Mouse (Mus musculus) E14TG2a.4 (cell line): ENCODE data around the gene Gpatch2l.

Experiments used
- H3K27me3 ChIP-seq: 2 replicates; pipeline ENCODE4 v1.6.1; 2014; ENCODE audit warnings: low read length, control low read depth; ENCODE audit not compliant: insufficient read depth
- H3K36me3 ChIP-seq: 2 replicates; pipeline ENCODE4 v1.6.1; 2014; ENCODE audit warnings: low read length, control low read depth; ENCODE audit not compliant: insufficient read depth
- H3K4me1 ChIP-seq: replicated peaks from 2 replicates; pipeline ENCODE4 v1.6.1; 2014; ENCODE audit warnings: low read depth, low read length, control low read depth
- H3K4me3 ChIP-seq: replicated peaks from 2 replicates; pipeline ENCODE4 v1.5.1; 2014; ENCODE audit warnings: mild to moderate bottlenecking, low read length
- H3K9me3 ChIP-seq: 2 replicates; pipeline ENCODE4 v1.6.1; 2014; ENCODE audit warnings: low read length, control low read depth
- CTCF ChIP-seq: conservative IDR thresholded peaks from 2 replicates; pipeline ENCODE4 v1.5.1; 2014; ENCODE audit warnings: low read length
- NANOG ChIP-seq: IDR thresholded peaks from 2 replicates; pipeline ENCODE4 v1.6.1; 2014; ENCODE audit warnings: borderline replicate concordance, low read length, mixed read lengths
- POU5F1 ChIP-seq: IDR thresholded peaks from 2 replicates; pipeline ENCODE4 v1.6.1; 2014; ENCODE audit warnings: low read length, borderline replicate concordance

Gpatch2l gene

DNA sequence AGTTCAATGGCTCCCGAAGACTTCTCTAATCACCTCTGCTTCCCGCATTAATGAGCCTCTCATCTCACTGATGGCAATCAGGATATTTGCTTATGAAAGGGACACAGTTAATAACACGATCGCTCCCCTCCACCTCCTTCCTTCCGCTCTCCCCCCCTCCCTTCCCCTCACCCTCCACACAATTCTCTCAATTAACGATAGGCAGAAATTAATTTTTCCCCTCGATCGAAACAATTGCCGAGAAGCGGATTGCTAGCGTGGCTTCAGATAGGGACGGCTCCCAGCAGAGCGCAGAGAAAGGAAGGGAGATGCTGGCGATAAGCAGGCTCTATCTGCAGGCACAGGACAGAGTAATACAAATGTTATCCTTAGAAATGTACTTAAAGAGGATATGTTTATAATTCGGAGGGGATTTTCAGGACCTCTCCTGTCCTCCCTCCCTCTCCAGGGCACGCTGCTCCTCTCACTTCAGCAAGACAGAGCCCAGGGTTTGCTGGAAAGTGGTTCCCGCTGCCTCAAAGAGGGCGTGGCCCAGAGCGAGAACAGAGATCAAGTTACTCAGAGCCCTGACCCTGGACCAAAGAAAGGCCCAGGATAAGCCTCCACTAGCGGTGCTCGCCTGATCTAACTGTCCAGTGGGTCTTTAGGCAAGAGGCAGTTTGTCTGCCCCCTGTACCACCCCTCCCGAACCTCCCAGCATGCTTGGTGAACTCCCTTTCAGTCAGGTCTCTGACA, 24.8 kb upstream of the Gpatch2l start:
- H3K4me3 ChIP-seq: peak overlapping the region; percentile 60
- no peaks in the 10 kb centered on the region for H3K36me3 ChIP-seq
- peaks cover 88% of the 10 kb centered on the region for H3K27me3 ChIP-seq
- no peak for TF ChIP-seq NANOG
- TF ChIP-seq POU5F1: no peak
- TF ChIP-seq CTCF: no peak
- H3K4me1 ChIP-seq: peaks cover 36% of the 10 kb centered on the region
- H3K9me3 ChIP-seq: no peaks in the 10 kb centered on the region

DNA sequence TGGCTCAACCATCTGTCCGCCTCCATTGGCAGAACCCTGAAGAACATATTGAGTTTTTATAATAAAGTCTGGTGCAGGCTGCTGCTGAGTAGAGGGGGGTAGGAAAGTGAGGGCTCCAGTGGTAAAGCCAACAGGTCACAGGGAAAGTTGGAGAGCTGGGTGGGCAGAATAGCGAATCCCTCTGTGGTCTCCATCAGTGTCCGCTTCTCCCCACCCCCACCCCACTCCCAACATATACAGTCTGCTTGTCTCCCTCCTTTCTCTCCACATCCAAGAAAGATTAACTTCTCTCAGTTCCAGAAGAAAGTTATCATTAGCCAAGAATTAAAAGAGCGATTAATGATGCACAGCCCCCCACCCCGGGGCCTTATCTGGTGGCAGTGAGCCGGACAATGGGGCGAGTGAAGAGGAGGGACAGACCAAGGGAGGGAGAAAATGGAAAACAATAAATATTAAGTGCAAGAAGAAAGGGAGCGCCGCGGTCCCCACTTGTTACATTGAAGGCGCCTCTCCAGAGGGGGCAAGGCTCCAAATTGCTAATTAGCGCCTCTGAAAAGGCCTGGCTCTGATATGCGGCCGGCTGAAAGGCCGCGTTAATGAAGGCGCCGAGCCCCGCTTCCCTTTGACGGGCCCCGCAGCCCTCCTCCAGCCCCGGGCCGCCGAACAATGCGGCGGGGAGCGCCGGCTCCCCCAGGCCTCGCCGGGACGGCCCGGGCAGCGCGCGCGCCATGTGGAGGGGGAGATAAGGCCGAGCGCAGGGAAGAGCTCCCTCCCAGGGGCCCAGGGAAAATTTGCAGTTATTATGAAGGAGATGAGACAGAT, 21.2 kb upstream of the Gpatch2l start:
- peaks cover 25% of the 10 kb centered on the region for H3K4me1 ChIP-seq
- no peaks in the 10 kb centered on the region for H3K9me3 ChIP-seq
- H3K36me3 ChIP-seq: no peaks in the 10 kb centered on the region
- H3K4me3 ChIP-seq: peak overlapping the region; percentile 70
- TF ChIP-seq POU5F1: no peak
- no peak for TF ChIP-seq CTCF
- TF ChIP-seq NANOG: no peak
- H3K27me3 ChIP-seq: peaks cover 61% of the 10 kb centered on the region

DNA sequence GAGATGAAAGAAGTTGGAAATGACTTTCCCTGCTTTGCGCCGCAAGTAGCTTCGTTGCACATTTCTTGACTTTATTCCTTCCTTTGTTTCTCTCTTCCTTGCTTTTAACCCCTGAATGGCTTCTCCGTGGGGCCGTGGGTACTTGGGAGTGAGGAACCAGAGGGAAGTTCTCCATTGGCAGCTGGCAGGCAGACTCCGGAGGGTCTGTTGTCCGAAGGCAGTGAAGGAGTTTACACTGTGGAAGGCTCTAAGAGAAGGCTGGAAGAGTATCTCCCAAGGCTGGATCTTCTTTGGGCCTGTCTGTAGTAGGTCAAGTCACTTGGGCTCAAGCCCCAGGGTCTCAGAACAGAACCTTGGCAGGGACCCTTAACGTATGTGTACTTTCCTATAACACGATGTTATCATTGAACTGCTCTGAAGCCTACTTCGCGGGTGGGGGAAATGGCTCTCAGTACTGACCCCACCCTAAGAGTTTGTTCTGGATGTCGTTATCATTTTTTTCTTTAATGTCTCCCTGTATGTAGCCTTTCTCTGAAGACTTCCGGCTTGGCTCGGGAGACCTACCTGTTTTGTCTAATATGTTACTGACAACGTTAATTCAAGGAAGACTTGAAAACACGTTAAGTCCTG, 20.5 kb upstream of the Gpatch2l start:
- Histone ChIP-seq H3K27me3 (peaks cover 55% of the 10 kb centered on the region), H3K4me1 (peaks cover 22% of the 10 kb centered on the region), H3K9me3 (no peaks in the 10 kb centered on the region), H3K36me3 (no peaks in the 10 kb centered on the region), H3K4me3 (peak overlapping the region; percentile 70)
- no peak for TF ChIP-seq NANOG
- no peak for TF ChIP-seq POU5F1

DNA sequence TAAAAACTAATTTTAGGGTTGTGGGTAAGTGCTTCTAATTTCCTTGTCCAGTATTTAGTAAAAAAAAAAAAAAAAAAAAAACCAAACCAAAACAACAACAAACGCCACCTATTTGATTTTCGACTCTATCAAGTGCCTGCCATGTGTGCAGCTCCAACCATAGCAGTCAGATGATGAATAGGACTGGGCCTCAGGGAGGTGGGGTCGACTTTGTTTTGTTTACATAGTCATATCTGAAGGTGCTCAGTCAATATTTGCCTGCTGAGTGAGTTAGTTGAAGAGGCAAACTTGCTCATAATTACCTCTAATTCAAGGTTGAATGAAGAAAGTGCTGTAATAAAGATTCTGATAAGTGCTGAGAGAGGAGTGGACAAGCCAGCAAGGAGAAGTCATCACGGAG, 7.4 kb upstream of the Gpatch2l start:
- H3K9me3 ChIP-seq: no peaks in the 10 kb centered on the region
- no peaks in the 10 kb centered on the region for H3K4me1 ChIP-seq
- H3K36me3 ChIP-seq: no peaks in the 10 kb centered on the region
- no peak for TF ChIP-seq CTCF
- no peaks in the 10 kb centered on the region for H3K27me3 ChIP-seq
- no peak overlapping the region for H3K4me3 ChIP-seq

DNA sequence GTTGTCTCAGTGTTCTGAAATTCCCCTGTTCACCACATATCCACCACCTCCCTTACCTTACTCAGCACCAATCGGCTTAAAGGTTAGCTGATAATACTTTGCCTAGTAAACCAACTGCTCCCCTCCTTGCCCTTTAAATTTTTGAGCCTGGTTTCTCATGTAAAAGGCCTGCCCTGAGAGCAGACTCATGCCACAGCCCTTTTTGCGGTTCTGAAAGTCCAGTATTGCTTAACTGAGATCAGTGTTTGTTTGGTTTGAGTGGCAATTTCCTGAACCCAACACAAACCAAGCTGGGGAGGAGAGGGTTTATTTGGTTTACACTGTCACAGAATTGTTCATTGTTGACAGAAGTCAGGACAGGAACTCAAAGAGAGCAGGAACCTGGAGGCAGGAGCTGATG, 2.9 kb upstream of the Gpatch2l start:
- Histone ChIP-seq H3K36me3 (peaks cover 1% of the 10 kb centered on the region), H3K4me3 (no peak overlapping the region), H3K4me1 (peaks cover 20% of the 10 kb centered on the region), H3K27me3 (peaks cover 4% of the 10 kb centered on the region; the same call in 1 of the 2 replicates), H3K9me3 (no peaks in the 10 kb centered on the region)
- TF ChIP-seq NANOG: no peak
- TF ChIP-seq CTCF: no peak
- no peak for TF ChIP-seq POU5F1

DNA sequence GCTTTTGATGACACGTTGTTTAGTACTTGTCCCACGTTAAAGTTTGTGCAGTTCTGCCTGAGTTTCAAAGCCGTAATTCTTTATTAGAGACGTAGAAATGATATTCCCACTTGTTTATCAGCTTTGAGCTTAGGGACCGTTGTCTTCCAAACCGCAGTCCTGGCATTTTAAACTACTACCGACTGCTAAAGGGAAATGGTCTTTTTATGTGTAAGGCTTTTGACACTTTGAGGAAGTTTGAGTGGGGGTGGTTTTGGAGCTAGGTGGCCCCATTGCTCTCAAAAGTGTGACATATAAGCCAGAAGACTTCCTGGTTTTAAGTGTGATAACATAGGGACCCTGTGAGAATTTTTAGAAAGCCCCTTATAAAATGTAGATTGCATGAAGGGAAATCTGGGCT, 905 bp downstream of the Gpatch2l start:
- peak overlapping the region; percentile 89 for H3K4me3 ChIP-seq
- peaks cover 28% of the 10 kb centered on the region for H3K36me3 ChIP-seq
- no peaks in the 10 kb centered on the region for H3K9me3 ChIP-seq
- no peak for TF ChIP-seq NANOG
- no peak for TF ChIP-seq POU5F1
- no peak for TF ChIP-seq CTCF
- peaks cover 4% of the 10 kb centered on the region; the same call in 1 of the 2 replicates for H3K27me3 ChIP-seq
- peaks cover 29% of the 10 kb centered on the region for H3K4me1 ChIP-seq

DNA sequence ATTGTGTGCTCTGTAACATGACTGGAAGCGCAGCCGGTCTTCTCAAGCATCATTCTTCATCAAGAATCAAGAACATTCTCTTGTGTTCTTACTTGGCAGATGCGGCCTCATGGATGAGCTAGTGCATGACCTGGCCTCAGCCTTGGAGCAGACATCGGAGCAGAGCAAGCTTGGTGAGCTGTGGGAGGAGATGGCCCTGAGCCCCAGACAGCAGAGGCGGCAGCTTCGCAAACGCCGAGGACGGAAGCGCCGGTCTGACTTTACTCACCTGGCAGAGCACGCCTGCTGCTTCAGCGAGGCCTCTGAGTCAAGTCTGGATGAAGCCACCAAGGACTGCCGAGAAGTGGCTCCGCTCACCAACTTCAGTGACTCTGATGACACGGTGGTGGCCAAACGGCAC, 2.3 kb downstream of the Gpatch2l start:
- Histone ChIP-seq H3K27me3 (peaks cover 4% of the 10 kb centered on the region; the same call in 1 of the 2 replicates), H3K4me1 (peaks cover 29% of the 10 kb centered on the region), H3K36me3 (peaks cover 35% of the 10 kb centered on the region), H3K9me3 (no peaks in the 10 kb centered on the region), H3K4me3 (peak overlapping the region; percentile 33)
- no peak for TF ChIP-seq POU5F1
- TF ChIP-seq CTCF: no peak
- no peak for TF ChIP-seq NANOG

DNA sequence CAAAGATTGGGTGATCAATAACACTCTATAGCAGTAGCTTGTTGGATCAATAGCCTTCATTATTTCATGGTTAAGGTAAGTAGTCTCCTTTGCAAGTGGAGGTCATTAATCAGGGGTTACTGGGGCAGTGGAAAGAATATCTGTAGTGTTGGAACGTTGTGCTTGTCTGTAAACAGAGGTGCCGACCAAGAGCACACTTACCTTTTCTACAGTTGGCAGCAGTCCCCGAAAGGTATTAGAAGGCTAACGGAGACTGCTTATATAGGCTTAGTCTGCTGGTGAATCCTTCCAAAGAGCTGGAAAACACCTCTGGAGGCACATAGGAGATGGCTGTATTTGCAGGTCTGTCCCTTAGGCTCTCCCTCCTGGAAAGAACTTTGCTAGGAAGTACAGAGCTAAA, 8.5 kb downstream of the Gpatch2l start:
- Histone ChIP-seq H3K4me1 (0 out of 2 replicates have a peak, but pooled peaks cover 4% of the 10 kb centered on the region), H3K9me3 (no peaks in the 10 kb centered on the region), H3K27me3 (no peaks in the 10 kb centered on the region), H3K36me3 (peaks cover 46% of the 10 kb centered on the region), H3K4me3 (no peak overlapping the region)
- TF ChIP-seq CTCF (no peak), NANOG (no peak), POU5F1 (no peak)
